ENCODE assay signal across 35 mouse cellular contexts in genomic region chr12:98059419-98060180, GRCm38 (mm10).
A peak's percentile ranks its signal among the peaks of the same experiment; 100 is the strongest.
DNase-seq lines count a peak whose midpoint lies in the region; ATAC-seq and TF ChIP-seq lines count a peak whose summit lies in the region.
"Had no signal": no experiment of that assay in that cellular context is flagged by ENCODE, and none has a peak within 500 bp of the region (broad histone marks: within the 10 kb centered on the region; RNA-seq: fewer than 3 reads in every experiment).

No protein-coding gene starts in this region.

- no peaks in the 10 kb centered on the region for H3K27me3 ChIP-seq in forebrain, embryonic 12.5 days
- H3K27me3 ChIP-seq in forebrain, embryonic 11.5 days (ENCODE audit: control insufficient read depth, insufficient read depth, low read length): no peaks in the 10 kb centered on the region
- no peaks in the 10 kb centered on the region for H3K27me3 ChIP-seq in midbrain, postnatal 0 days (ENCODE audit: insufficient read depth, low read length)
- H3K27me3 ChIP-seq in midbrain, embryonic 13.5 days: no peaks in the 10 kb centered on the region
- H3K27me3 ChIP-seq: embryonic facial prominence, embryonic 13.5 days; heart, embryonic 12.5 days; limb, embryonic 12.5 days; liver, embryonic 15.5 days; midbrain, embryonic 12.5 days; neural tube, embryonic 12.5 days had no signal

- H3K27ac ChIP-seq in forebrain, embryonic 12.5 days: no peak overlapping the region
- H3K27ac ChIP-seq in forebrain, embryonic 11.5 days (ENCODE audit: low read depth, low read length): no peak overlapping the region
- no peak overlapping the region for H3K27ac ChIP-seq in midbrain, postnatal 0 days (ENCODE audit: low read depth, low read length)
- no peak overlapping the region for H3K27ac ChIP-seq in midbrain, embryonic 13.5 days
- H3K27ac ChIP-seq: embryonic facial prominence, embryonic 13.5 days; hindbrain, embryonic 14.5 days; left cerebral cortex, adult 2 months; limb, embryonic 12.5 days; liver, embryonic 15.5 days; midbrain, embryonic 12.5 days; neural tube, embryonic 12.5 days; stomach, postnatal 0 days had no signal

- H3K4me2 ChIP-seq in forebrain, embryonic 12.5 days: no peak overlapping the region
- no peak overlapping the region for H3K4me2 ChIP-seq in forebrain, embryonic 11.5 days (ENCODE audit: low read depth, low read length, severe bottlenecking)
- no peak overlapping the region for H3K4me2 ChIP-seq in midbrain, postnatal 0 days (ENCODE audit: low read depth, low read length, poor library complexity, severe bottlenecking)
- H3K4me2 ChIP-seq in midbrain, embryonic 13.5 days (replicated peaks): no peak overlapping the region
- H3K4me2 ChIP-seq: embryonic facial prominence, embryonic 13.5 days; heart, embryonic 12.5 days; hindbrain, embryonic 14.5 days; limb, embryonic 12.5 days; liver, embryonic 15.5 days; lung, embryonic 14.5 days; midbrain, embryonic 12.5 days; neural tube, embryonic 12.5 days had no signal

- TF ChIP-seq CTCF in midbrain, postnatal 0 days (IDR thresholded peaks at IDR 0.05): no peak

- H3K9ac ChIP-seq in forebrain, embryonic 12.5 days: no peak overlapping the region
- no peak overlapping the region for H3K9ac ChIP-seq in forebrain, embryonic 11.5 days (ENCODE audit: low read length)
- H3K9ac ChIP-seq in midbrain, postnatal 0 days (replicated peaks; ENCODE audit: low read length, poor library complexity, severe bottlenecking): no peak overlapping the region
- H3K9ac ChIP-seq in midbrain, embryonic 13.5 days (replicated peaks): no peak overlapping the region
- H3K9ac ChIP-seq: embryonic facial prominence, embryonic 13.5 days; heart, embryonic 12.5 days; hindbrain, embryonic 14.5 days; limb, embryonic 12.5 days; liver, embryonic 15.5 days; lung, embryonic 14.5 days; midbrain, embryonic 12.5 days; neural tube, embryonic 12.5 days had no signal

- no peak for DNase-seq in forebrain, embryonic 11.5 days (ENCODE audit: low spot score)
- peak; percentile 25 for DNase-seq in midbrain, postnatal 0 days (ENCODE audit: low spot score)
- DNase-seq in lung, postnatal 25 days (ENCODE audit: low spot score): no peak
- no peak for DNase-seq in layer of hippocampus, adult 11-12 months (ENCODE audit: low spot score)
- DNase-seq: adrenal gland, postnatal 14 days; B cell, adult 2 months; cerebellum, adult 11-12 months; cerebellum, postnatal 25 days; embryo, embryonic 11 days; gastrocnemius, postnatal 25 days; heart, adult 18-20 months; heart, postnatal 4 days; kidney, adult 11 months; kidney, postnatal 14 days; lung, embryonic 14.5 days; lung, postnatal 14 days; right cerebral cortex, adult 18-20 months; spleen, adult 18-20 months; thymus, adult 18-20 months; thymus, postnatal 25 days had no signal

- peak; percentile 46; the same call in 1 of the 2 replicates for ATAC-seq in forebrain, embryonic 12.5 days (ENCODE audit: low FRiP score)
- ATAC-seq in forebrain, embryonic 11.5 days (replicated peaks; ENCODE audit: low FRiP score): no peak
- no peak for ATAC-seq in midbrain, postnatal 0 days (ENCODE audit: low FRiP score)
- ATAC-seq in midbrain, embryonic 13.5 days: no peak
- 0 out of 2 replicates have a peak, but pooled peaks have one; percentile 15 for ATAC-seq in common myeloid progenitor, adult 5-6 weeks (replicated peaks; ENCODE audit: low read depth, poor library complexity, severe bottlenecking)
- ATAC-seq: inflammation-experienced regulatory T-cells, adult 6 months had no signal

- 58% methylated on average over 7 of the region's 7 CpGs for WGBS in forebrain, embryonic 12.5 days
- WGBS in forebrain, embryonic 11.5 days: 74% methylated on average over 7 of the region's 7 CpGs
- 60% methylated on average over 7 of the region's 7 CpGs for WGBS in midbrain, postnatal 0 days
- 68% methylated on average over 7 of the region's 7 CpGs for WGBS in midbrain, embryonic 13.5 days

- no peaks in the 10 kb centered on the region for H3K9me3 ChIP-seq in forebrain, embryonic 12.5 days
- H3K9me3 ChIP-seq in forebrain, embryonic 11.5 days (ENCODE audit: control insufficient read depth, low read length): no peaks in the 10 kb centered on the region
- H3K9me3 ChIP-seq in midbrain, postnatal 0 days (ENCODE audit: low read length): no peaks in the 10 kb centered on the region
- peaks cover 3% of the 10 kb centered on the region; the same call in 1 of the 2 replicates for H3K9me3 ChIP-seq in midbrain, embryonic 13.5 days
- H3K9me3 ChIP-seq: embryonic facial prominence, embryonic 13.5 days; heart, embryonic 12.5 days; limb, embryonic 12.5 days; liver, embryonic 15.5 days; midbrain, embryonic 12.5 days; neural tube, embryonic 12.5 days had no signal

- no peaks in the 10 kb centered on the region for H3K36me3 ChIP-seq in forebrain, embryonic 12.5 days (replicated peaks)
- H3K36me3 ChIP-seq in forebrain, embryonic 11.5 days (ENCODE audit: control insufficient read depth, insufficient read depth, low read length): no peaks in the 10 kb centered on the region
- no peaks in the 10 kb centered on the region for H3K36me3 ChIP-seq in midbrain, postnatal 0 days (ENCODE audit: insufficient read depth, low read length)
- H3K36me3 ChIP-seq in midbrain, embryonic 13.5 days: no peaks in the 10 kb centered on the region
- H3K36me3 ChIP-seq: embryonic facial prominence, embryonic 13.5 days; heart, embryonic 12.5 days; limb, embryonic 12.5 days; liver, embryonic 15.5 days; midbrain, embryonic 12.5 days; neural tube, embryonic 12.5 days had no signal

- H3K4me3 ChIP-seq in forebrain, embryonic 12.5 days (replicated peaks): no peak overlapping the region
- H3K4me3 ChIP-seq in forebrain, embryonic 11.5 days (ENCODE audit: low read depth, low read length): no peak overlapping the region
- no peak overlapping the region for H3K4me3 ChIP-seq in midbrain, postnatal 0 days (ENCODE audit: low read depth, low read length)
- H3K4me3 ChIP-seq in midbrain, embryonic 13.5 days (replicated peaks): no peak overlapping the region
- H3K4me3 ChIP-seq: embryonic facial prominence, embryonic 13.5 days; erythroblast, embryonic 14.5 days; heart, embryonic 12.5 days; left cerebral cortex, adult 2 months; limb, embryonic 12.5 days; liver, embryonic 15.5 days; midbrain, embryonic 12.5 days; myocyte; neural tube, embryonic 12.5 days had no signal

- H3K4me1 ChIP-seq in forebrain, embryonic 12.5 days: 0 out of 2 replicates have a peak, but pooled peaks cover 3% of the 10 kb centered on the region
- H3K4me1 ChIP-seq in forebrain, embryonic 11.5 days (replicated peaks; ENCODE audit: control insufficient read depth, insufficient read depth, low read length): no peaks in the 10 kb centered on the region
- no peaks in the 10 kb centered on the region for H3K4me1 ChIP-seq in midbrain, postnatal 0 days (ENCODE audit: insufficient read depth, low read length)
- H3K4me1 ChIP-seq in midbrain, embryonic 13.5 days (replicated peaks): 0 out of 2 replicates have a peak, but pooled peaks cover 4% of the 10 kb centered on the region
- H3K4me1 ChIP-seq: embryonic facial prominence, embryonic 13.5 days; heart, embryonic 12.5 days; limb, embryonic 12.5 days; liver, embryonic 15.5 days; midbrain, embryonic 12.5 days; neural tube, embryonic 12.5 days had no signal

Comparison
In these comparisons a context has a peak if more than half of its experiments do, and no peak if none do; other contexts are left out.
1. ATAC-seq: peak in forebrain, embryonic 12.5 days (single experiment) and common myeloid progenitor, adult 5-6 weeks (single experiment); none in forebrain, embryonic 11.5 days (single experiment), midbrain, postnatal 0 days (single experiment) and midbrain, embryonic 13.5 days (single experiment).